Mouse (Mus musculus): ENCODE results near the gene Lpin2. TPM values are rescaled to one million over a fixed set of nuclear protein-coding genes. Genes with fewer than 3 reads are reported as not detected.

Lpin2 gene
- polyA plus RNA-seq (2012; rRNA removed) = 13.7 and 18.8 TPM in 2 replicates

DNA sequence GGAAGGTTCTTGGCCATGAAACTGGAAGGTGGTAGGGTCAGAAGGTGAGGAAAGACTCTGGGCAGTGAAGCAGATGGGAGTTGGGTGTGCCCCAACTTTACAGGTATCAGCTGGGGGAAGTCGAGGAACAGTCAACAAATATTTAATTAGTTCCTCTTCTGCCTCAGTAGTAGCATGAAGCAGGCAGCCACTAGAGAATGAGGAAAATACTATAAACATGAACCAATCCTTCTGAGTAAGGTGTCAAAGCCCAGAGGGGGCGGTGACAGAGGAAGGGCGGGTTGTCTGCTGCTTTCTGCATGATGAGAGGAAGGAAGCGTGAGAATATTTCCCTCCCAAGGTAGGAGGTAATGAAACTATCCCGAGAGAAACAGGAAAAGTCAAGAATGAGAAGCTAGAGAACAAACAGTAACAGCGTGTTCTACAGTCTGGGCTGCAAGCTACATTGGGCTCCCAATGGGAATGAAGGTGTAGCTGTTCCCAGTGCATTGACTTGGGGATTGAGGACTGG, at the start of gene Lpin2:
TSS of gene Lpin2 (plus strand) at position 350 of the 511 bp plus-strand sequence.
- DNase-seq (ENCODE audit: low spot score) = no peak

DNA sequence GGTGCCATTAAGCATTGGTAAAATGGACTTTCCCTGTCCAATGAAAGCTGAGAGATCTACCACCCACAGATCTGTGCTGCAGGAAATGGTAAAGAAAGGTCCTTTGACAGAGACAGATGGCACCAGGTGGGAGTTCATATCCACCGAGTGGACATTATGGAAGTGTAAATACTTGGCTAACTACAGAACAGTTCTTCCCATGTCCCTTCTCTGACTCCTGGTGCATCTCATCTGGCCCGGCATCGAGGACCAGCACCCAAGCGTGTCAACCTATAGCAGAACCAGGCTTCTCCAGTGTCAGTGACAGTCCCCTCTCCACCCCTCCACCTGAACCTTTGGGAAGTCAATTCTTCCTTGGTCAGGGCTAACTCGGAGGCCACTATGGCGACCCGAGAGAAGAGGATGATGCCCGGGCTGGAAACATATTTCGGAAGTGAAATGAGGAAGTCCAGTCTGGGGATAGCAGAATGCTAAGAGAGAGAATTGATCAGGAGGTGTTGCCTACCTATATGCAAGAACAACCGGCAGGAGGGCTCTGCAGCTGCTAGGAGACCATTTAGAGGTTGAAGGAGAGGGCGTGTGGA, 49.4 kb upstream of the Lpin2 start:
- DNase-seq (ENCODE audit: low spot score) = no peak

DNA sequence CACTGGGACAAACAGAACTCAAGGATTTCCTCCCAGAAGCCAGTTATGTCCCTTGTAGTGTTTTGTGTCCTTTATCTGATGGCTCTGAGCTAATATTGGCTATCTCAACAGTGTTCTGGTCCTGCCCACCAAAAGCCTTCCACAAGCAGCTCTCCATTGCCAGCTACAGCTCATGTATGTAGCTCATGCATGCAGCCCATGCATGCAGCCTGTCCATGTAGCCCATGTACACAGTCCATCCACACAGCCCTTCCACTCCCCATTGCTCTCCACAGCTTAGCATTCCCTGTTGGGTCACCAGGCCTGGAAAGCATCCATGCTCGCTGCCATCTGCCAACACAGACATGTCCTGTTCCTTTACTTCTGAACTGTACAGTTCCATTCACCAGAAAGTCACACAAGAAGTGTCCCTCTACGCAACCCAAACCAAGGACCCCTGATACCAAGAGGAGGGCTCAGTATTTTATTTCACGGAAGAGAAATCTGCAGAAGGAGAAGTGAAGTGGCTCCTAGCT, 47.9 kb upstream of the Lpin2 start:
- DNase-seq (ENCODE audit: low spot score) = no peak

DNA sequence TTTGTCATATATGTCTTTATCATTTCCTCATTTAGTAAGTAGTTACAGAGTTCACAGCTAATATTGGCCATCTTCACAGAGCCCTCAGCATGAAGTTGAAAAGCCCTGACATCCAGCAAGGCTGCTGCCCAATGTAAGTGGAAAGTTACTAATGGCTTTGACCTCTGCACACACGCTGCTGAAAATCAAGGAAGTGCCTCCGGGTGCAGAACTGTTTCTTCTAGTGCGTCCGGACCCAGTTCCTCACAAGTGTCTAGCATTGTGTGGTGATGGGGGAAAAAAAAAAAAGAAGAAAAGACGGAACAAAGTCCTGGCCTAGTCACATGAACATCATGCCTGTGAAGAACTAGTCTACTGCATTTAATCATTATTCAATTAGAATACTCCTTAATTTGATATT, 47.3 kb upstream of the Lpin2 start:
- DNase-seq (ENCODE audit: low spot score) = no peak

DNA sequence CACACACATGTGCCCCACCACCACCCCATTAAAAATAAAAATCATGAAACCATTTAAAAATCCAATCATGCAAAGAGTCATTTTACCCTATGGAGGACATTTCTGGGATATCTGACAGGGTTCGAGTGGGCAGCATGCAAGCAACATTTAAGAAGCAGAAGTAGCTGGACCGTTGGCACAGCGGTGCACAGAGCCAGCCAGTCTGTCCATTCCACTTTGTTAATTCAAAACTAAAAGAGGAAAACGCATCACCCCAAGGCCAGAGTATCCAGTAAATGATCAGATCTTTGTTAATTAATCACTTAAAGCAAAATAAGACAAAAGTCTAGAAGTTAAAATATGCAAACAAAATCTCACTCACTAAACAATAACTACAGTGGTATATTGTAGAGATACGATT, 46.5 kb upstream of the Lpin2 start:
- DNase-seq (ENCODE audit: low spot score) = no peak

DNA sequence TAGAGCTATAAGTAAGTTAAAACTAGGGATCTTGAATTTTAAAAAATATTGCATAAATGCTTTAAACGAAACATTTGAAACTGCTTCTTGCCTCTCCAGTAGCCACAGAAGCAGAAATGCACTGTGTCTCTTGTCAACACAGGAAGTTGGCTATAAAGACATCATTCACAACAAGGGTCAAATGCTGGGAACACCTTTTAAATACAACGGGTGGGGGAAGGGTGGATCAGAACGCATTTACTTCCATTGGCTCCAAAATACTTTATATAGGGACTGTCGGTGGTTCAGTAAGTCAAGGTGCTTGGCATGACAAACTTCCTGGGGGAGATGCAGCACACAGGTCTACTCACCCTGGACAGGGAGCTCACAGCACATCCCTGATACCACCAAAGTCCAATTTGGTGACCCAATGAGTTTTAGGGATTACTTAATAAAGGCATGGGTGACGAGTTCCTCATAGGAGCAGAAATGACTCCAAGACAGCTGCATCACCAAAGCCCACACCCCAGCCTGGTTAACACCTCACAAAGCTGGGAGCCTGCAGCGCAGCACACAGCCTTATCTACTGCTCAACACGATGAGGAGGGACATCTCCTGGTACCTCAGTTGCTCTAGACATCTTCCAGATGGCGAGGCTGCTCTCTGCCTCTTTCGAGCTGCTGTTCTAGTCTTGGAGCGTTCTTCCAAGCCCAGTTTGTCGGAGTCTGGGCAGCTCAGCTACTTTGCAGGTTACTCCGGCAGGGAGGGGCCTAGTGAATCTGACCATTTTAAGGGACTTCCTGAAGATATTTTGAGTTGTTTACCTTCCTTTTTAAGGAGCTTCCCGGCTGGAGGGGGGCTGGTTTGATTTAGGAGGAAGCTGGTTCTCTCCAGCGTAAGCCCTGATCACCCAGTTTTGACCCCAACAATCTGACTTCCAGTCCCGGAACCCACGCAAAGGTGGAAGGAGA, 45.7 kb upstream of the Lpin2 start:
- DNase-seq (ENCODE audit: low spot score) = no peak

DNA sequence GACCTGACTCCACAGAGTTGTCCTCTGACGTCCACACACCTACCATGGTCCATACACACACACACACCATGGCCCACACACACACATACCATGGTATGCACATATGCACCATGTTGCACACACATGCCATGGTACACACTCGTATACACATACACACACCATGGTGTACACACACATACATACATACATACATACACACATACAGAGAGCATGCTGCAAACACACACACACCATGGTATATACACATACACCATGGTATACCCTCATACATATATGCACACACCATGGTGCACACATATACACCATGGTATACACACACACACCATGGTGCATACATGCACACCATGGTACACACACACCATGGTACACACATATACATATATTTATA, 45.0 kb upstream of the Lpin2 start:
- DNase-seq (ENCODE audit: low spot score) = no peak

DNA sequence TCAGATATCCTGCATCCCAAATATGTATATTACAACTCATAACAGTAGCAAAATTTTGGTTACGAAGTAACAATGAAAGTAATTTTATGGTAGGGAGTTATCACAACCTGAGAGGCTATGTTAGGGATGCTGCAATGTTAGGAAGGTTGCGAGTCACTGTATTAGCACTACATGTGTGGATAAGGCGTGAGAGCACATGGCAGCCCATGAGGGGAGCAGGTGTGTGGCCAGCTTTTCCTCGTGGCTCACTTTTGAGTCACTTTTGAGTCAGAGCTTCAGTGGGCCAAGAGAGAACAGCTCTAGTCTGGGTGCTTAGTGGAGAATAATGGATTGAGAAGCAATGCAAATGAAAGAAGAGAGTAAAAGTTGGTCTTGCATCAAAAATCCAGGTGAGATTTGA, 40.3 kb upstream of the Lpin2 start:
- DNase-seq (ENCODE audit: low spot score) = no peak

DNA sequence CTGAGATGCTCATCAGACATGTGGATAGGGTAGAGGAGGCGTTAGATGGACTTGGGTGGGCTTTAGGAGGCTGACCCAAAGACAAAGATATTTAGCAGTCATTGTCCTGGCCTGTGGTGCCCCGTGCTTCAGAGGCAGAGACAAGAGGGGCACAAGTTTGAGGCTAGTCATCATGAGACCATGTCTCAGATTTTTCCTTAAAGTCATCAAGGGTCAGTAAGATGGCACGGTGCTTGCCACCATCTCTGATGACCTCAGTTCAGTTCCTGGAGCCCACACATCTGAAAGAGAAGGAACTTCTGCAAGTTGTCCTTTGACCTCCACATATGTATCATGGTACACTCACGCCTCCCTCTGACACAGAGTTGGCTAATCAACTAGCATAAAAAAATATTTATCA, 39.2 kb upstream of the Lpin2 start:
- no peak for DNase-seq (ENCODE audit: low spot score)

DNA sequence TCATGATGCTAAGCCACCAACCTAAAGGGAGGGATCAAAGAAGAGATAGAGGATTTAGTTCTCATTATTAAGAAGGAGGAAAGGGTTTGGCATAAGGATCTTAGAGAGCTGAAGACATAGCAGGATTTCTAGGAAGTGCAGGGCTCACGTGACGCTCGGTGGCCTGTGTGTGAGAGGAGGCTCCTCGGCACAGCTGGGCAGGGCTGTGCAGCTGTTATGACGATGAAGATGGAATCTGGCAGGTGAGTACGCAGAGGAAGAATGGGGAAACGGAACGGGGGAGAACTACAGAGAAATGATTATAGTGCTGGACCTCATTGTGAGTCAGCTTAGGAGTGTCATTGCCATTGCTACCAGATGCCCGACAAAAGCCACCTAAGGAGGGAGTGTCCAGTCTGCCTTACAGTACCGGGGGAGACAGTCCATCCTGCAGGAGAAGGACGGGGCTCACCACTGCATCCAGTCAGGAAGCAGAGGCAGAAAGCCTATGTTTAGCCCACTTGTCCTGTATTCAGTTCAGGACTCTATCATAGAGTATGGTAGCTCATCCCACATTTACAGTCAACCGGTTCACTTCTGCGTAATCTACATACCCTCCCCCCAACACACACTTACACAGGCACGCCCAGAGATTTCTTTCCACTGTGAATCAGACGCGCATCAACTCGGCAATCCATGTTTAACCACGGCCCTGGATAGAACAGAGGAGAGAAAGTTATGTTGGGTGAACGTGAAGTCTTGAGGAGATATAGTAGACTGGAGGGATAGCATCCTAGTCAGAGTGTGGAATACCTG, 37.8 kb upstream of the Lpin2 start:
- DNase-seq (ENCODE audit: low spot score) = no peak

DNA sequence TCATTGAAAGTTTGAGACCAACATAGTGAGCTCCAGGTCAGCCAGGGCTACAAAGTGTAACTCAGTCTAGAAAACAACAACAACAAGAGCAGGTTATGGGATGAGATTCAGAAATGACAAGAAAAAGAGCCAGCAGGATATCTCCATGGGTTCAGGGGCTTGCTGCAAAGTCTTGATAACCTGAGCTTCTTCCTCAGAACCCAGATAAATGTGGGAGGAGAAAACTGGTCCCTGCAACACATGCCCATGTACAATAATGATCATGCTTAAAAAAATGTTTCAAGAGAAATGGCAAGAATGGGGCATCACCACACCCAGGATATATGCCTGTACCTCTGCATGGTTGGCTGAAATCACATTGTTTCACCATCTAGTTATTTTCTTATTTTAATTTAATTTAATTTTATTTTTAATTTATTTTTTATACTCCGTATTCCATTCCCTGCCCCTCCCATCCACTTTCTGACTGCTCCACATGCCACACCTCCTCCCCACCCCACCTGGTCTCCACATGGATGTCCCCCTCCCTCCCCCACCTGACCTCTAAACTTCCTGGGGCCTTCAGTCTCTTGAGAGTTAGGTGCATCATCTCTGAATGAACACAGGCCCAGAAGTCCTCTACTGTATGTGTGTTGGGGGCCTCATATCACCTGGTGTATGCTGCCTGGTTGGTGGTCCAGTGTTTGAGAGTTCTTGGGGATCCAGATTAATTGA, 37.0 kb upstream of the Lpin2 start:
- no peak for DNase-seq (ENCODE audit: low spot score)

DNA sequence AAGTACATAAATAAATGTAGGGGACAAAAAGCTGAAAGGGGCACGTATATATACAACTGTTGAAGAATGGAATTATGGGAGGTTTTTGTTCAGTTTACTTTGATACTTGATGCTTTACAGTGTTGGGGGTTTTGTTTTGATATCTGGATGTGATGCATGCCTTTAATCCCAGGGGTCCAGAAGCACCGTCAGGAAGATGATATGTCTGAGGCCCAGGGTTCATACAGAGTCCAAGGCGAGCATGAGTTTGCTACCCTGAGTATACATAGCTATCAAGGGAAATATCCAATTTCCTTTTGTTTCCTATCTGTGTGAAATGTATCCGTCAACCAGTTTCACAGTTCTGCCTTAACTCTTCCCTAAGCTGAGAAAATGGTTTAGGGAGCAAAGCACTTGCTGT, 29.0 kb upstream of the Lpin2 start:
- DNase-seq (ENCODE audit: low spot score) = no peak

DNA sequence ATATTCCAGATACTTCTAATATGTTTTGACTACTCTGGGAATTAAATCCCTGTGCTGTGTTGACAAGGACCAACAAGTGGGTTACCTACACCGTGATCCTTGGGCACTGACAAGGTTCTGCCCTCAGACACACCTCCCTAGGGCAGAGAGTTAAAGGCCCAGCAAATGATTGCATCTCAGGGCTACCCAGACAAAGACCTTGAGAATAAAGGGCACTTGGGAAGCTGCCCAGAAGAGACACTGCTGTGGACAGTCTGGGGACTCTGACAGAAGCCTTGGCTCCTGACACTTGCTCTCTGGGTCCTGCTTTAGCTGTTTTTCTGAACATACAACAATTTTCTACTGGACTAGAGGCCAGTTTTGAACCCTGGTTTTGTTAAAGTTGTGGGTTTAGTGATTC, 27.1 kb upstream of the Lpin2 start:
- DNase-seq (ENCODE audit: low spot score) = no peak

DNA sequence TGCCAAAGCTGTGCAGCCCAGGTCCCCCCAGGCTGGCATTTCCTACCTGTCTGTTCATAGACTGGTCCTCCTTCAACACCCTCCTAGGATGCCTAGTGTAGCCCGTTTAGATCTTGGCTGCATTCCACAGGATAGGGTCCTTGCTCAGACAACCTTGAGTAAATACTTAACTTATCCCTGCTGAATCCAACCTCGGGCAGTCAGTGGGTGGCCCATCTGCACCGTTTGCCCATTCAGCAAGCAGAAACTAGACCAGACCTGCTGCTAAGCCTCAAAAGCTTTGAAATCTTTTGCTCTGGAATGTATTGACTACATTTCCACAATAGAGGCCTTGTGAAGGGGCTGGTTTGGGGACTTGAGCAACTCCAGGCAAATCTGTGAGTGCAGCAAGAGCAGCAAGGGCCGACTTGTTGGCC, 23.2 kb upstream of the Lpin2 start:
- no peak for DNase-seq (ENCODE audit: low spot score)

DNA sequence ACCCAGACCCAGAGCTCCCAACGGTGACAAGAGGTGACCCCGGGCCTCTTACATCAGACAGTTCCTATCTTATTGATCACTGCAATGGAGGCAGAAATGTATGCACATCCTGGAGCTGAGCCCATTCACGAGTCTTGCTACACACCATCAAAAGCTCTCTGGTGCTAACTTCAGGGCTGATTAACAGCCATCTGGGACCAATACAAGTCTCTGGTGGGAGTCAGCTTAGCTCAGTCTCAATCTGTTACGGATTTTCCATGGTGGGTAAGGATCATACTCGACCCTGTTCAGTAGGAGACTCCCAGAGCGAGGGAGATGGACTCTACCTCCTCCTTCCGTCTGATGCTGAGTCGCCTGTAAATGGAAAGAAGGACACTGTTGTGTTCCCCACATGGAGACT, 22.6 kb upstream of the Lpin2 start:
- no peak for DNase-seq (ENCODE audit: low spot score)

DNA sequence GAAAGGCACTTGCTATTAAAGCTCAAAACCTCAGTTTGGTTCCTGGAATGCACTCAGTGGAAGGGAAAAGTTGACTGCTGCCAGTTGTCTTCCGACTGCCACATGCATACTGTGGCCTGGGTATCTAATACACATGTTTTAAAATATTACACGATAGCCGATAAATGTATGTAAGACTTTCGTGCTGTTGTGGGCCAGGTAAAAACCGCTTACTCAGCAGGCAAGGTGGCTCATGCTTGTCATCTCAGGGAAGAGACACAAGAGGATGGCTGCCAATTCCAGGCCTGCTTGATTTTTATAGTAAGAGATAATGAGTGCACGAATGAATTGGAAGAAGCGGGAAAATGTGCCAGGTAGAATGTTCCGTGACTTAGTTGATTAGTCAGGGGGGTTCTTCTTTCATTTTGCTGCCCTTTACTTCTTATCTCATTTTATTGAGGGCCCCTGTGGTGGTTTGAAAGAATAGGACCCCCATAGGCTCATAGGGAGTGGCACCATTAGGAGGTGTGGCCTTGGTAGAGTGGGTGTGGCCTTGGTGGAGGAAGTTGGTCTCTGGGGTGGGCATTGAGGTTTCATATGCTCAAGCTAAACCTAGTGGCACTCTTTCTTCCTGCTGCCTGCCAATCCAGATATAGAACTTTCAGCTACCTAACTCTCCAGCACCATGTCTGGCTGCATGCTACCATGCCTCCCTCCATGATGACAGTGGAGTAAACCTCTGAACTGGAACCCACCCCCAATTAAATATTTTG, 21.9 kb upstream of the Lpin2 start:
- no peak for DNase-seq (ENCODE audit: low spot score)

DNA sequence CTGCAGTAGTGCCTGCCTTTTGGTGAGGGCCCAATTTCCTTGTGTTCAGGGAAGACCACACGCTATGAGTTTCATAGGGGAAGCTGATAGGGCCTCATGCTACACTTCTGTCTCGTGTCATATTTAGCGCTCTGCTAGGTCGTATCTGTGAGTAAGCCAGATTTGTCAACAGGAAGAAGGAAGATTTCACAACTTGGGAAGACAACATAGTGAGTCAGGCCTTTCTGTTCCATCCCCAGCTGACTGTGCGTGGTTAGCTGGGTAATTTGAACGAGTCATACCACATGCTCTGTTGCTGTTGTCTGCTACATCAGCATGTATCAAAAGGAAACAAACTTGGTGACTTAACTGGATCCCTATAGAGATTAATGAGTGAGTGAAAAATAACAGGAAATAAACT, 17.4 kb upstream of the Lpin2 start:
- DNase-seq (ENCODE audit: low spot score) = no peak

DNA sequence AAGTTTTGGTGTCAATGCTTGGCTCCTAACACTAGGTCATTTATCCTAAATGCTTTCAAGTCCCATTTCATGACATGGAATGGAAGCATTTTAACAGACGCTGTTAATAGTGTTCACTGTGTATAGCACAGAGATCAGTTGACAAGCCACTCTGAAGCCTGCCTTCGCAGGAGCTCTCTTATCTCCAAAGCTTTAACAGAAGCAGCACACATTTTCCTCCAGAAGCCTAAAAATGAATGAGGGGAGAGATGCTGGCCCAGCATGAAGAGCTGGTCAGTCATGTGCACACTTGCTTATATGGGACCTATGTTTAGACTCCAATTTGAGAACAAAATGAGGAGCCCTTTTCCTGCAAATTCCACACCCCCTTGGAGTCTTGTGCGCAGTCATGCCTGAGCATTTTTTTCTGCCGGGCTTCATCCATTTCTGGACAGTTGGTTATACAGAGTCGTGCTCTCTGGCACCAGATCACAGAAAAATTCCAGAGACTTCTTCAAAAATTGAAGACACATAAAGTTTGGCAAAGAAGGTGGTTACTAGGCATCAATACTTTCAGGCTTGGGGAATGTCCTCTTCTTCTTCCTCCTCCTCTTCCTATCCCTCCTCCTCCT, 14.1 kb upstream of the Lpin2 start:
- DNase-seq (ENCODE audit: low spot score) = no peak

DNA sequence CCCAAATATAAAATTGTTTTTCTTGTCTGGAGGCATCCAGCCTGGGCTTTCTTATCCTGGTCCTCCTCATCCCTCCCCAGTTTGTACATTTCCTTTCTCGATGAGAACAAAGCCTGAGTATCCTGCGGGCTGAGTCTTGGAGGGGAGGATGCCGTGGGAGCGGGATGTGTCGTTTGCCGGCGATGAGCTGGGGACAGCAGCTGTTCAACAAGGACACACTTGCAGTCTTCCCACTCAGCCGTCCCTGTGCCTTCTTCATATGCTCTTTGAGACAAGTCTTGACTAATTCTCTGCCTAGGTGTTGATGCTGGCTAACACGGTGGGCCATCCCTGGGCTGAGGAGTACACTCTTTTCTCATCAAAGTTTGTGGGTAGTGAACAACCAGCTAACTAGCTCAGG, 13.5 kb upstream of the Lpin2 start:
- no peak for DNase-seq (ENCODE audit: low spot score)

DNA sequence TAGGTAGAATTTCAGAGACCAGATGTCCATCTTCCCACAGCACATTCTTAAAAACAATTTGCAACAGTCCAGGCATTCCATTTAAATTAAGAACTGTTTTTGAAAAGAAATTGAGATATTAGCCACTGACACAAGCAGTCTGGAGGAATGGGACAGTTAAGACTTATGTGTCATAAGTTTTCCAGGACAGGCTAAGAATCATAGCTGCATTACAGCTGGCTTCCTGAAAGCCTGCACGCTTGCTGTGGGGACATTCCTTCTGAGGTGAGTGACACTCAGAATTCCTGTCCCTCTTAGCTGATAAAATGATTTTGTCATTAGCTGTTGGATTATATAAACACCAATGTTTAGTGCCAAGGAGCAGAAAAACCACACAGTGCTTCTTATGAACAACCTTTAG, 12.7 kb upstream of the Lpin2 start:
- DNase-seq (ENCODE audit: low spot score) = no peak
